Mouse (Mus musculus): Measurements from ENCODE around the gene Ccdc54. TPM values are rescaled to one million over a fixed set of nuclear protein-coding genes. Genes with fewer than 3 reads are reported as not detected.

Ccdc54 gene
- total and polyA plus RNA-seq, 2 experiments from 2014 or later: not detected

GRCm38 (mm10) chr16:50604826-50605225 lies 13.9 kb upstream of the Ccdc54 start:
- no peaks in the 10 kb centered on the region for H3K36me3 ChIP-seq (ENCODE audit: insufficient read depth, low read length)
- H3K4me1 ChIP-seq (ENCODE audit: insufficient read depth, low read length): no peaks in the 10 kb centered on the region
- 81% methylated on average over 11 of the region's 11 CpGs for WGBS
- no peak for TF ChIP-seq CTCF (IDR thresholded peaks at IDR 0.05)
- ATAC-seq (ENCODE audit: low FRiP score) (no peak), DNase-seq (ENCODE audit: low spot score) (no peak)
- no peak overlapping the region for H3K9ac ChIP-seq (replicated peaks; ENCODE audit: low read length, poor library complexity, severe bottlenecking)
- no peak overlapping the region for H3K27ac ChIP-seq (ENCODE audit: low read depth, low read length)
- no peak overlapping the region for H3K4me2 ChIP-seq (ENCODE audit: low read depth, low read length, poor library complexity, severe bottlenecking)
- H3K27me3 ChIP-seq (ENCODE audit: insufficient read depth, low read length): peaks cover 27% of the 10 kb centered on the region
- no peak overlapping the region for H3K4me3 ChIP-seq (ENCODE audit: low read depth, low read length)
- H3K9me3 ChIP-seq (ENCODE audit: low read length): no peaks in the 10 kb centered on the region

- H3K4me1 ChIP-seq (ENCODE audit: insufficient read depth, low read length): no peaks in the 10 kb centered on the region
- peaks cover 20% of the 10 kb centered on the region for H3K27me3 ChIP-seq (ENCODE audit: insufficient read depth, low read length)
- no peak for TF ChIP-seq CTCF (IDR thresholded peaks at IDR 0.05)
- no peak overlapping the region for H3K4me2 ChIP-seq (ENCODE audit: low read depth, low read length, poor library complexity, severe bottlenecking)
- ATAC-seq (ENCODE audit: low FRiP score) (no peak), DNase-seq (ENCODE audit: low spot score) (no peak)
- no peak overlapping the region for H3K4me3 ChIP-seq (ENCODE audit: low read depth, low read length)
- no peak overlapping the region for H3K9ac ChIP-seq (replicated peaks; ENCODE audit: low read length, poor library complexity, severe bottlenecking)
- no peak overlapping the region for H3K27ac ChIP-seq (ENCODE audit: low read depth, low read length)
- 82% methylated on average over 3 of the region's 3 CpGs for WGBS
- no peaks in the 10 kb centered on the region for H3K9me3 ChIP-seq (ENCODE audit: low read length)
- no peaks in the 10 kb centered on the region for H3K36me3 ChIP-seq (ENCODE audit: insufficient read depth, low read length)
These were observed 11.0 kb upstream of the Ccdc54 start for GRCm38 (mm10) chr16:50601947-50602346.

GRCm38 (mm10) chr16:50600665-50601064 lies 9.7 kb upstream of the Ccdc54 start:
- no peak overlapping the region for H3K9ac ChIP-seq (replicated peaks; ENCODE audit: low read length, poor library complexity, severe bottlenecking)
- H3K4me1 ChIP-seq (ENCODE audit: insufficient read depth, low read length): no peaks in the 10 kb centered on the region

GRCm38 (mm10) chr16:50596679-50597078 lies 5.7 kb upstream of the Ccdc54 start:
- no peaks in the 10 kb centered on the region for H3K4me1 ChIP-seq (ENCODE audit: insufficient read depth, low read length)
- no peak for DNase-seq (ENCODE audit: low spot score)
- no peak overlapping the region for H3K4me2 ChIP-seq (ENCODE audit: low read depth, low read length, poor library complexity, severe bottlenecking)
- H3K4me3 ChIP-seq (ENCODE audit: low read depth, low read length): no peak overlapping the region
- no peaks in the 10 kb centered on the region for H3K36me3 ChIP-seq (ENCODE audit: insufficient read depth, low read length)
- no peak overlapping the region for H3K27ac ChIP-seq (ENCODE audit: low read depth, low read length)
- no peaks in the 10 kb centered on the region for H3K9me3 ChIP-seq (ENCODE audit: low read length)
- no peak for TF ChIP-seq CTCF (IDR thresholded peaks at IDR 0.05)
- no peak overlapping the region for H3K9ac ChIP-seq (replicated peaks; ENCODE audit: low read length, poor library complexity, severe bottlenecking)
- WGBS: 80% methylated on average over 6 of the region's 6 CpGs
- H3K27me3 ChIP-seq (ENCODE audit: insufficient read depth, low read length): no peaks in the 10 kb centered on the region
- ATAC-seq (ENCODE audit: low FRiP score): no peak

More at GRCm38 (mm10) chr16:50600665-50601064, 9.7 kb upstream of the Ccdc54 start:
- H3K4me2 ChIP-seq (ENCODE audit: low read depth, low read length, poor library complexity, severe bottlenecking): no peak overlapping the region
- H3K27ac ChIP-seq (ENCODE audit: low read depth, low read length): no peak overlapping the region
- ATAC-seq (ENCODE audit: low FRiP score) (no peak), DNase-seq (ENCODE audit: low spot score) (no peak)
- no peaks in the 10 kb centered on the region for H3K36me3 ChIP-seq (ENCODE audit: insufficient read depth, low read length)
- no peaks in the 10 kb centered on the region for H3K9me3 ChIP-seq (ENCODE audit: low read length)
- 80% methylated on average over 3 of the region's 3 CpGs for WGBS
- peaks cover 16% of the 10 kb centered on the region for H3K27me3 ChIP-seq (ENCODE audit: insufficient read depth, low read length)
- H3K4me3 ChIP-seq (ENCODE audit: low read depth, low read length): no peak overlapping the region
- no peak for TF ChIP-seq CTCF (IDR thresholded peaks at IDR 0.05)

- DNase-seq (ENCODE audit: low spot score): no peak
- WGBS: 68% methylated on average over 4 of the region's 4 CpGs
- H3K4me1 ChIP-seq (ENCODE audit: insufficient read depth, low read length): no peaks in the 10 kb centered on the region
- no peak for TF ChIP-seq CTCF (IDR thresholded peaks at IDR 0.05)
- no peak for ATAC-seq (ENCODE audit: low FRiP score)
- no peak overlapping the region for H3K27ac ChIP-seq (ENCODE audit: low read depth, low read length)
- no peak overlapping the region for H3K9ac ChIP-seq (replicated peaks; ENCODE audit: low read length, poor library complexity, severe bottlenecking)
- H3K27me3 ChIP-seq (ENCODE audit: insufficient read depth, low read length): no peaks in the 10 kb centered on the region
- no peak overlapping the region for H3K4me2 ChIP-seq (ENCODE audit: low read depth, low read length, poor library complexity, severe bottlenecking)
- no peaks in the 10 kb centered on the region for H3K9me3 ChIP-seq (ENCODE audit: low read length)
- H3K36me3 ChIP-seq (ENCODE audit: insufficient read depth, low read length): no peaks in the 10 kb centered on the region
- H3K4me3 ChIP-seq (ENCODE audit: low read depth, low read length): no peak overlapping the region
These were observed 5.2 kb upstream of the Ccdc54 start for GRCm38 (mm10) chr16:50596171-50596570.

- DNase-seq (ENCODE audit: low spot score): no peak
- ATAC-seq (ENCODE audit: low FRiP score): no peak
- H3K27me3 ChIP-seq (ENCODE audit: insufficient read depth, low read length): no peaks in the 10 kb centered on the region
- H3K4me1 ChIP-seq (ENCODE audit: insufficient read depth, low read length): no peaks in the 10 kb centered on the region
- TF ChIP-seq CTCF (IDR thresholded peaks at IDR 0.05): no peak
- 100% methylated on average over 1 of the region's 1 CpGs for WGBS
- H3K9ac ChIP-seq (replicated peaks; ENCODE audit: low read length, poor library complexity, severe bottlenecking): no peak overlapping the region
- no peaks in the 10 kb centered on the region for H3K36me3 ChIP-seq (ENCODE audit: insufficient read depth, low read length)
- H3K27ac ChIP-seq (ENCODE audit: low read depth, low read length): no peak overlapping the region
- no peak overlapping the region for H3K4me3 ChIP-seq (ENCODE audit: low read depth, low read length)
- no peak overlapping the region for H3K4me2 ChIP-seq (ENCODE audit: low read depth, low read length, poor library complexity, severe bottlenecking)
- no peaks in the 10 kb centered on the region for H3K9me3 ChIP-seq (ENCODE audit: low read length)
These were observed 3.9 kb upstream of the Ccdc54 start for GRCm38 (mm10) chr16:50594876-50595275.
